8 mouse cellular contexts compared by ENCODE assay signal in genomic region chr4:135271881-135272616, GRCm38 (mm10). TPM values are rescaled to one million over a fixed set of nuclear protein-coding genes. Genes with fewer than 3 reads are reported as not detected.
DNase-seq lines count a peak whose midpoint lies in the region; ATAC-seq and TF ChIP-seq lines count a peak whose summit lies in the region.

No protein-coding gene starts in this region.

- TF ChIP-seq POLR2A in thymus, adult 2 months (IDR thresholded peaks at IDR 0.05; ENCODE audit: control insufficient read depth, extremely low read depth, insufficient read depth, low read length, poor library complexity) = no peak

- peak overlapping the region; percentile 71 for H3K4me2 ChIP-seq in hindbrain, embryonic 16.5 days (ENCODE audit: low read length)
- peak overlapping the region; percentile 88 for H3K4me2 ChIP-seq in liver, embryonic 11.5 days
- peak overlapping the region; percentile 82 for H3K4me2 ChIP-seq in midbrain, postnatal 0 days (ENCODE audit: low read depth, low read length, poor library complexity, severe bottlenecking)

- peak overlapping the region; percentile 55 for H3K4me3 ChIP-seq in hindbrain, embryonic 16.5 days (ENCODE audit: low read length)
- peak overlapping the region; percentile 68 for H3K4me3 ChIP-seq in liver, embryonic 11.5 days (ENCODE audit: low read depth, low read length)
- peak overlapping the region; percentile 90 for H3K4me3 ChIP-seq in midbrain, postnatal 0 days (ENCODE audit: low read depth, low read length)
- H3K4me3 ChIP-seq in thymus, adult 2 months (ENCODE audit: control insufficient read depth, insufficient read depth, low read length) = peak overlapping the region; percentile 63

- H3K9me3 ChIP-seq in hindbrain, embryonic 16.5 days (ENCODE audit: control insufficient read depth, low read length) = no peaks in the 10 kb centered on the region
- H3K9me3 ChIP-seq in liver, embryonic 11.5 days (ENCODE audit: control insufficient read depth, low read length) = no peaks in the 10 kb centered on the region
- no peaks in the 10 kb centered on the region for H3K9me3 ChIP-seq in midbrain, postnatal 0 days (ENCODE audit: low read length)

- H3K27me3 ChIP-seq in hindbrain, embryonic 16.5 days (replicated peaks; ENCODE audit: control insufficient read depth, insufficient read depth, low read length) = no peaks in the 10 kb centered on the region; the same call in 1 of the 2 replicates
- no peaks in the 10 kb centered on the region for H3K27me3 ChIP-seq in liver, embryonic 11.5 days (replicated peaks; ENCODE audit: control insufficient read depth, insufficient read depth, low read length)
- H3K27me3 ChIP-seq in midbrain, postnatal 0 days (ENCODE audit: insufficient read depth, low read length) = no peaks in the 10 kb centered on the region
- H3K27me3 ChIP-seq in thymus, adult 2 months (ENCODE audit: control insufficient read depth, insufficient read depth, low read length) = no peaks in the 10 kb centered on the region

- under 1% methylated on average over 58 of the region's 67 CpGs for WGBS in hindbrain, embryonic 16.5 days
- WGBS in liver, embryonic 11.5 days = under 1% methylated on average over 65 of the region's 67 CpGs
- WGBS in midbrain, postnatal 0 days = 1% methylated on average over 65 of the region's 67 CpGs
- under 1% methylated on average over 67 of the region's 67 CpGs for WGBS in thymus, adult 2 months

- ATAC-seq in hindbrain, embryonic 16.5 days = peak; percentile 65
- peak; percentile 38 for ATAC-seq in liver, embryonic 11.5 days (replicated peaks; ENCODE audit: low FRiP score)
- ATAC-seq in midbrain, postnatal 0 days (ENCODE audit: low FRiP score) = peak; percentile 67

- H3K27ac ChIP-seq in hindbrain, embryonic 16.5 days (ENCODE audit: low read depth, low read length) = peak overlapping the region; percentile 88
- H3K27ac ChIP-seq in liver, embryonic 11.5 days (ENCODE audit: low read depth, low read length) = peak overlapping the region; percentile 93
- H3K27ac ChIP-seq in midbrain, postnatal 0 days (ENCODE audit: low read depth, low read length) = peak overlapping the region; percentile 60
- H3K27ac ChIP-seq in thymus, adult 2 months (ENCODE audit: control insufficient read depth, insufficient read depth, low read length) = peak overlapping the region; percentile 12; the same call in 1 of the 2 replicates

- H3K4me1 ChIP-seq in hindbrain, embryonic 16.5 days (ENCODE audit: control insufficient read depth, insufficient read depth, low read depth, low read length) = peaks cover 23% of the 10 kb centered on the region
- peaks cover 48% of the 10 kb centered on the region for H3K4me1 ChIP-seq in liver, embryonic 11.5 days (replicated peaks; ENCODE audit: control insufficient read depth, insufficient read depth, low read length)
- peaks cover 2% of the 10 kb centered on the region; the same call in 1 of the 2 replicates for H3K4me1 ChIP-seq in midbrain, postnatal 0 days (ENCODE audit: insufficient read depth, low read length)
- H3K4me1 ChIP-seq in thymus, adult 2 months (replicated peaks; ENCODE audit: control insufficient read depth, insufficient read depth, low read length) = peaks cover 30% of the 10 kb centered on the region

- peak; percentile 2; the same call in 1 of the 2 replicates for TF ChIP-seq CTCF in midbrain, postnatal 0 days (IDR thresholded peaks at IDR 0.05)
- TF ChIP-seq CTCF in thymus, adult 2 months (IDR thresholded peaks at IDR 0.05; ENCODE audit: borderline replicate concordance, control insufficient read depth, extremely low read depth, insufficient read depth, low read length, poor library complexity) = peak; percentile 27; the same call in 1 of the 2 replicates

- peak overlapping the region; percentile 83 for H3K9ac ChIP-seq in hindbrain, embryonic 16.5 days (ENCODE audit: low read depth, low read length)
- H3K9ac ChIP-seq in liver, embryonic 11.5 days (ENCODE audit: low read depth, low read length) = peak overlapping the region; percentile 96
- peak overlapping the region; percentile 70 for H3K9ac ChIP-seq in midbrain, postnatal 0 days (replicated peaks; ENCODE audit: low read length, poor library complexity, severe bottlenecking)

- DNase-seq in right cerebral cortex, postnatal 10 days (ENCODE audit: low spot score in 2 of 2) = peak; percentile 45 to 48
- no peak for DNase-seq in right cerebral cortex, postnatal 25 days
- peak; percentile 63 to 72 for DNase-seq in cerebellum, postnatal 10 days
- peak; percentile 43 to 50 for DNase-seq in gastrocnemius, adult 8-10 months (ENCODE audit: low spot score in 2 of 2)
- peak; percentile 76 for DNase-seq in liver, embryonic 11.5 days (ENCODE audit: low spot score)
- DNase-seq in midbrain, postnatal 0 days (ENCODE audit: low spot score) = no peak
- peak; percentile 57 for DNase-seq in thymus, adult 2 months

- no peaks in the 10 kb centered on the region for H3K36me3 ChIP-seq in hindbrain, embryonic 16.5 days (ENCODE audit: control insufficient read depth, insufficient read depth, low read length)
- no peaks in the 10 kb centered on the region for H3K36me3 ChIP-seq in liver, embryonic 11.5 days (ENCODE audit: control insufficient read depth, insufficient read depth, low read length)
- no peaks in the 10 kb centered on the region; the same call in 1 of the 2 replicates for H3K36me3 ChIP-seq in midbrain, postnatal 0 days (ENCODE audit: insufficient read depth, low read length)
- no peaks in the 10 kb centered on the region for H3K36me3 ChIP-seq in thymus, adult 2 months (ENCODE audit: control insufficient read depth, insufficient read depth, low read length)

RNA-seq across cellular contexts. Expression of gene Clic4, which starts 0.6 kb away (rescaled TPM):
- total RNA-seq in gastrocnemius, adult 8-10 months (2022) = 10 to 100 TPM; 16.8 to 27.9 (median 18.1) TPM
- polyA plus RNA-seq in hindbrain, embryonic 16.5 days (2015; fragmentation: Nextera tagmentation; extraction: Ambion mirVana) = 56.1 and 71.0 TPM in 2 replicates
- polyA plus RNA-seq in liver, embryonic 11.5 days (2014; fragmentation: Nextera tagmentation; extraction: Ambion mirVana) = 149 and 176 TPM in 2 replicates
- total RNA-seq in midbrain, postnatal 0 days (2014; rRNA removed) = 47.4 and 55.5 TPM in 2 replicates
- polyA plus RNA-seq in midbrain, postnatal 0 days (2015; fragmentation: Nextera tagmentation; extraction: Ambion mirVana) = 38.0 and 38.6 TPM in 2 replicates
- polyA plus RNA-seq in thymus, adult 2 months (2012; rRNA removed) = 50.2 and 55.1 TPM in 2 replicates

Comparison
In these comparisons a context has a peak if more than half of its experiments do, and no peak if none do; other contexts are left out.
1. DNase-seq: peak in right cerebral cortex, postnatal 10 days (2 of 2), cerebellum, postnatal 10 days (2 of 2), gastrocnemius, adult 8-10 months (2 of 2), liver, embryonic 11.5 days (single experiment) and thymus, adult 2 months (single experiment); none in right cerebral cortex, postnatal 25 days (single experiment) and midbrain, postnatal 0 days (single experiment).
2. H3K27ac ChIP-seq: peak in every context shown above with its lines; median percentile 93 in liver, embryonic 11.5 days; 88 in hindbrain, embryonic 16.5 days; 60 in midbrain, postnatal 0 days; 12 in thymus, adult 2 months.
3. Peak in every context shown above with its lines, with median percentiles within 50 percentile points of each other: ATAC-seq, H3K4me2 ChIP-seq, H3K4me3 ChIP-seq and H3K9ac ChIP-seq.